Mouse (Mus musculus) myocyte (in vitro differentiated cells): ENCODE results near the gene 5330417H12Rik.

Experiments
- E2F4 ChIP-seq: IDR thresholded peaks from one replicate; pipeline ENCODE4 v1.6.1; 2011; ENCODE audit warnings: mild to moderate bottlenecking, control low read depth, moderate library complexity; ENCODE audit not compliant: insufficient read depth
- MAX ChIP-seq: IDR thresholded peaks from one replicate; pipeline ENCODE4 v1.6.1; 2011; ENCODE audit warnings: low read depth, mild to moderate bottlenecking, control low read depth
- POLR2A ChIP-seq: IDR thresholded peaks from one replicate; pipeline ENCODE4 v1.6.1; 2011; ENCODE audit warnings: low read depth, mild to moderate bottlenecking, control low read depth, moderate library complexity; ENCODE audit not compliant: insufficient read length

DNA sequence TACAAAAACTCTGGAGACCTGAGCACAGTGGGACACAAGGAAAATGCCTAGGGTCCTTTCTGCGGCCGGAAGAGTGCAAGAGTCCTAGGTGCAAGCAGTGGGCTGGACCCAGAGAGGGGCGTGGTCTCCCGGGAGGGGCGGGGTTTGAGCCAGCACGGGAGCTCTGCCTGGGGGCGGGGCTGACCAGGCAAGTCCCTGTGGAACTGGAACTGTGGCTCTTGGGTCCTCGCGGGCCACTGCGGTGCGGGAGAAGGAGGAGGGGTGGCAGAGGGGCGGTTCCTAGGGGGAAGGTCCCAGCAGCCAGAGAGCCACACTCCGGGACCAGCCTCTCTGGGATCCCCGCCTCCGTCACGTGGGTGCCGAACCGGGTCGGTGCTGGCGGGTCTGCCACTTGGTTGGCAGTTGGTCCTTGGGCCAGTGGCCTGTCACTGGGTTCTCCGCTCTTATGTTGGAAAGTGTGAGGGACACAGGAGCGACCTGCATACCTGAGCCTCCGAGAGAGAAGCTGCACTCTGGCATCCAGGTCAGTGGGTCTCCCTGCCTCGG, 30.0 kb downstream of the 5330417H12Rik start, which contains the start of gene Ppfibp2:
- TF ChIP-seq POLR2A (no peak), E2F4 (no peak), MAX (no peak)
